Mouse (Mus musculus): ENCODE data around the gene Rnf212b.

The Rnf212b gene

GRCm38 (mm10) chr14:54874165-54874564, 60.2 kb downstream of the Rnf212b start:
- no peak for DNase-seq (ENCODE audit: low spot score)

- DNase-seq (ENCODE audit: low spot score) = no peak
Measured at GRCm38 (mm10) chr14:54875844-54876538, 62.0 kb downstream of the Rnf212b start.

GRCm38 (mm10) chr14:54876539-54877047, 62.7 kb downstream of the Rnf212b start:
- peak; percentile 77 for DNase-seq (ENCODE audit: low spot score)

- peak; percentile 43 for DNase-seq (ENCODE audit: low spot score)
Measured at GRCm38 (mm10) chr14:54877048-54877715, 63.2 kb downstream of the Rnf212b start, which contains the start of gene Ppp1r3e. TSS of gene Ppp1r3e (minus strand) at chr14:54877550.

GRCm38 (mm10) chr14:54883154-54884021, 69.4 kb downstream of the Rnf212b start, which contains the start of the genes Bcl2l2 and Gm20521:
TSS of gene Bcl2l2 (plus strand) at chr14:54883377.
TSS of gene Gm20521 (plus strand) at chr14:54883441.
- DNase-seq (ENCODE audit: low spot score) = peak; percentile 29

- no peak for DNase-seq (ENCODE audit: low spot score)
Measured at GRCm38 (mm10) chr14:54884022-54884712, 70.2 kb downstream of the Rnf212b start.

- no peak for DNase-seq (ENCODE audit: low spot score)
Measured at GRCm38 (mm10) chr14:54885309-54885708, 71.4 kb downstream of the Rnf212b start.

GRCm38 (mm10) chr14:54892200-54892599, 78.3 kb downstream of the Rnf212b start, which contains the start of gene Pabpn1:
TSS of gene Pabpn1 (plus strand) at chr14:54892500.
- no peak for DNase-seq (ENCODE audit: low spot score)

GRCm38 (mm10) chr14:54893651-54894181, 79.8 kb downstream of the Rnf212b start:
- peak; percentile 94 for DNase-seq (ENCODE audit: low spot score)

- DNase-seq (ENCODE audit: low spot score) = peak; percentile 56
Measured at GRCm38 (mm10) chr14:54894296-54895151, 80.6 kb downstream of the Rnf212b start.

- no peak for DNase-seq (ENCODE audit: low spot score)
Measured at GRCm38 (mm10) chr14:54897445-54897844, 83.5 kb downstream of the Rnf212b start.

- no peak for DNase-seq (ENCODE audit: low spot score)
Measured at GRCm38 (mm10) chr14:54900383-54900782, 86.4 kb downstream of the Rnf212b start.

- no peak for DNase-seq (ENCODE audit: low spot score)
Measured at GRCm38 (mm10) chr14:54903641-54904040, 89.7 kb downstream of the Rnf212b start.
